Mouse (Mus musculus): ENCODE measurements around the gene Snph. TPM values are rescaled to one million over a fixed set of nuclear protein-coding genes. Genes with fewer than 3 reads are reported as not detected.

Snph gene
- polyA plus RNA-seq, 1 experiment: 131 TPM

DNA sequence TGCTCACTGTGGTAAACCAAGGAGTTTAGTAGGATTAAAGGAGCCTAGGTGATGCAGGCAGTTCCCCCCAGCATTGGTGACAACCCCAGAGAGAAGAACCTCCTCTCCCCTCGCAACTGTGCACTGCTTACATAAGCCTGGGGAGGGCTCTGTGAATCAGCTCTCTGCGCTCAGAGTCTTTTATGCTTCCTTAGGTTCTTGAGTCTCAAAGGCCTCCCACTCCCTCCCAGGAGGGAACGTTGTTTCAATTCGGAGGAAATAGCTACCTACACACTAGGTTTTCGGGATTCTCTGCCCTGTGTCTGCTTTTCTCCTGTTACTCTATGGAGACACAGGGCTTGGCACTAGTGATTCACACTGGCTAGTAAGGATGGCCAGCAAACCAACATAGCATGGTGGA lies 57.8 kb downstream of the Snph start:
- DNase-seq: no peak
- 72% methylated on average over 5 of the region's 5 CpGs for WGBS
- TF ChIP-seq POLR2A (IDR thresholded peaks at IDR 0.05; ENCODE audit: borderline replicate concordance, insufficient read depth, low read length): no peak
- Histone ChIP-seq H3K27ac (ENCODE audit: insufficient read depth, low read length) (no peak overlapping the region), H3K27me3 (ENCODE audit: control insufficient read depth, insufficient read depth, low read length) (no peaks in the 10 kb centered on the region), H3K4me1 (ENCODE audit: control insufficient read depth, insufficient read depth, low read length) (no peaks in the 10 kb centered on the region), H3K4me3 (replicated peaks; ENCODE audit: insufficient read depth, low read depth, low read length) (no peak overlapping the region)

- H3K27ac ChIP-seq (ENCODE audit: insufficient read depth, low read length): no peak overlapping the region
- no peaks in the 10 kb centered on the region for H3K4me1 ChIP-seq (ENCODE audit: control insufficient read depth, insufficient read depth, low read length)
- no peak overlapping the region for H3K4me3 ChIP-seq (replicated peaks; ENCODE audit: insufficient read depth, low read depth, low read length)
- DNase-seq: no peak
- no peaks in the 10 kb centered on the region for H3K27me3 ChIP-seq (ENCODE audit: control insufficient read depth, insufficient read depth, low read length)
- 36% methylated on average over 3 of the region's 3 CpGs for WGBS
- TF ChIP-seq POLR2A (IDR thresholded peaks at IDR 0.05; ENCODE audit: borderline replicate concordance, insufficient read depth, low read length) (no peak), CTCF (IDR thresholded peaks at IDR 0.05; ENCODE audit: borderline replicate concordance, insufficient read depth, low read depth, low read length) (no peak)
These were observed 58.7 kb downstream of the Snph start for GRCm38 (mm10) chr2:151573667-151574066.

- H3K27ac ChIP-seq (ENCODE audit: insufficient read depth, low read length): no peak within 1 kb of the TSS
- WGBS: 70% methylated on average over 17 of the region's 17 CpGs
These were observed 60.3 kb downstream of the Snph start, which contains the start of gene Sdcbp2 for GRCm38 (mm10) chr2:151571873-151572700. Gene Sdcbp2 (plus strand): TSS chr2:151572622.

GRCm38 (mm10) chr2:151569452-151569851 lies 62.9 kb downstream of the Snph start:
- no peak for DNase-seq
- TF ChIP-seq CTCF (IDR thresholded peaks at IDR 0.05; ENCODE audit: borderline replicate concordance, insufficient read depth, low read depth, low read length) (no peak), POLR2A (IDR thresholded peaks at IDR 0.05; ENCODE audit: borderline replicate concordance, insufficient read depth, low read length) (no peak)
- Histone ChIP-seq H3K27me3 (ENCODE audit: control insufficient read depth, insufficient read depth, low read length) (no peaks in the 10 kb centered on the region), H3K4me3 (replicated peaks; ENCODE audit: insufficient read depth, low read depth, low read length) (no peak overlapping the region), H3K27ac (ENCODE audit: insufficient read depth, low read length) (no peak overlapping the region), H3K4me1 (ENCODE audit: control insufficient read depth, insufficient read depth, low read length) (no peaks in the 10 kb centered on the region)
- 87% methylated on average over 2 of the region's 2 CpGs for WGBS

More at GRCm38 (mm10) chr2:151571873-151572700, 60.3 kb downstream of the Snph start, which contains the start of gene Sdcbp2:
- no peak within 1 kb of the TSS for H3K4me3 ChIP-seq (replicated peaks; ENCODE audit: insufficient read depth, low read depth, low read length)
- no peaks in the 10 kb centered on the region for H3K27me3 ChIP-seq (ENCODE audit: control insufficient read depth, insufficient read depth, low read length)
- H3K4me1 ChIP-seq (ENCODE audit: control insufficient read depth, insufficient read depth, low read length): no peaks in the 10 kb centered on the region
- no peak for DNase-seq
- TF ChIP-seq CTCF (IDR thresholded peaks at IDR 0.05; ENCODE audit: borderline replicate concordance, insufficient read depth, low read depth, low read length) (no peak), POLR2A (IDR thresholded peaks at IDR 0.05; ENCODE audit: borderline replicate concordance, insufficient read depth, low read length) (no peak)

GRCm38 (mm10) chr2:151566856-151567255 lies 65.5 kb downstream of the Snph start:
- Histone ChIP-seq H3K27me3 (ENCODE audit: control insufficient read depth, insufficient read depth, low read length) (no peaks in the 10 kb centered on the region), H3K4me1 (ENCODE audit: control insufficient read depth, insufficient read depth, low read length) (no peaks in the 10 kb centered on the region), H3K27ac (ENCODE audit: insufficient read depth, low read length) (no peak overlapping the region), H3K4me3 (replicated peaks; ENCODE audit: insufficient read depth, low read depth, low read length) (no peak overlapping the region)
- TF ChIP-seq CTCF (IDR thresholded peaks at IDR 0.05; ENCODE audit: borderline replicate concordance, insufficient read depth, low read depth, low read length) (no peak), POLR2A (IDR thresholded peaks at IDR 0.05; ENCODE audit: borderline replicate concordance, insufficient read depth, low read length) (no peak)
- 83% methylated on average over 6 of the region's 6 CpGs for WGBS
- DNase-seq: no peak

DNA sequence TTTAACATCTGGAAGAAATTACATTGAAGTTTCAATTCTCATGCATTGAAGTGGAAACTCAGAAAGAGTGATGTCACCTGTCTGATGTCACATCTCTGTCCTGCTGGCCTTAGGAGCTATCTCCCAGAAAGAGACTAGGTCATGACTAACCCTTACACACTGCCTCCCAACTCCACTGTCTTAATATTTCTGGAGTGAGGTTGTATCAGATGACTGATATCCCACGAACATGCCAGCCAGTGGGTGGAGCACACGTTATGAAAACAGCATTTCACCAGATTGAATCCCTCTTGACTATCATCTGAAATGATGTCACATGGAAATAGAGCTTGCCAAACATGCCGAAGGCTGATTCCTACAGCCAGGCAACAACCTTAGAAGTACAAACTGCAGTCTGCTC lies 67.4 kb downstream of the Snph start:
- WGBS: 40% methylated on average over 3 of the region's 3 CpGs
- Histone ChIP-seq H3K4me3 (replicated peaks; ENCODE audit: insufficient read depth, low read depth, low read length) (no peak overlapping the region), H3K27ac (ENCODE audit: insufficient read depth, low read length) (no peak overlapping the region), H3K4me1 (ENCODE audit: control insufficient read depth, insufficient read depth, low read length) (no peaks in the 10 kb centered on the region), H3K27me3 (ENCODE audit: control insufficient read depth, insufficient read depth, low read length) (no peaks in the 10 kb centered on the region)
- TF ChIP-seq POLR2A (IDR thresholded peaks at IDR 0.05; ENCODE audit: borderline replicate concordance, insufficient read depth, low read length) (no peak), CTCF (IDR thresholded peaks at IDR 0.05; ENCODE audit: borderline replicate concordance, insufficient read depth, low read depth, low read length) (no peak)
- no peak for DNase-seq

- DNase-seq: no peak
- H3K27me3 ChIP-seq (ENCODE audit: control insufficient read depth, insufficient read depth, low read length): no peaks in the 10 kb centered on the region
- no peak for TF ChIP-seq CTCF (IDR thresholded peaks at IDR 0.05; ENCODE audit: borderline replicate concordance, insufficient read depth, low read depth, low read length)
- TF ChIP-seq POLR2A (IDR thresholded peaks at IDR 0.05; ENCODE audit: borderline replicate concordance, insufficient read depth, low read length): no peak
- no peak overlapping the region for H3K4me3 ChIP-seq (replicated peaks; ENCODE audit: insufficient read depth, low read depth, low read length)
- 95% methylated on average over 1 of the region's 1 CpGs for WGBS
- no peak overlapping the region for H3K27ac ChIP-seq (ENCODE audit: insufficient read depth, low read length)
- H3K4me1 ChIP-seq (ENCODE audit: control insufficient read depth, insufficient read depth, low read length): no peaks in the 10 kb centered on the region
These were observed 68.4 kb downstream of the Snph start for GRCm38 (mm10) chr2:151564006-151564405.
